Mouse (Mus musculus): ENCODE measurements around the gene Hist1h2bl.
"Not testable (repeated sequence)": the region's sequence is repeated elsewhere in the genome, so short reads cannot be mapped to it uniquely, and the experiment has no call there.

Hist1h2bl gene

GRCm38 (mm10) chr13:21722993-21723836, 7.3 kb upstream of the Hist1h2bl start:
- DNase-seq (ENCODE audit: low read depth in 1 of 2, low spot score in 2 of 2): no peak

GRCm38 (mm10) chr13:21722373-21722925, 6.5 kb upstream of the Hist1h2bl start:
- DNase-seq (ENCODE audit: low read depth in 1 of 2, low spot score in 2 of 2): no peak

- DNase-seq (ENCODE audit: low read depth in 1 of 2, low spot score in 2 of 2): peak; percentile 16 to 39
Observed at GRCm38 (mm10) chr13:21721757-21722372, 5.9 kb upstream of the Hist1h2bl start, which contains the start of gene Hist1h2bm. TSS of gene Hist1h2bm (plus strand) at chr13:21722044.

GRCm38 (mm10) chr13:21721107-21721756, 5.3 kb upstream of the Hist1h2bl start:
- not testable (repeated sequence) for DNase-seq (ENCODE audit: low read depth in 1 of 2, low spot score in 2 of 2)

- no peak for DNase-seq (ENCODE audit: low read depth in 1 of 2, low spot score in 2 of 2)
Observed at GRCm38 (mm10) chr13:21718381-21719080, 2.6 kb upstream of the Hist1h2bl start.

GRCm38 (mm10) chr13:21717397-21718357, 1.7 kb upstream of the Hist1h2bl start, which contains the start of gene Hist1h3h:
TSS of gene Hist1h3h (plus strand) at chr13:21717659.
- DNase-seq (ENCODE audit: low read depth in 1 of 2, low spot score in 2 of 2): peak; percentile 61 to 68

GRCm38 (mm10) chr13:21716540-21717391, 823 bp upstream of the Hist1h2bl start:
- DNase-seq (ENCODE audit: low read depth in 1 of 2, low spot score in 2 of 2): peak; percentile 36 to 49

- peak in 1 of 2 experiments; percentile 24 for DNase-seq (ENCODE audit: low read depth in 1 of 2, low spot score in 2 of 2)
Observed at GRCm38 (mm10) chr13:21715131-21715863, 646 bp downstream of the Hist1h2bl start.

- DNase-seq (ENCODE audit: low read depth in 1 of 2, low spot score in 2 of 2): peak in 1 of 2 experiments; percentile 29
Observed at GRCm38 (mm10) chr13:21714725-21715124, 1.2 kb downstream of the Hist1h2bl start.

GRCm38 (mm10) chr13:21711698-21712097, 4.2 kb downstream of the Hist1h2bl start:
- no peak for DNase-seq (ENCODE audit: low read depth in 1 of 2, low spot score in 2 of 2)

GRCm38 (mm10) chr13:21710821-21711525, 5.0 kb downstream of the Hist1h2bl start:
- DNase-seq (ENCODE audit: low read depth in 1 of 2, low spot score in 2 of 2): peak in 1 of 2 experiments; percentile 76

- peak; percentile 60 to 79 for DNase-seq (ENCODE audit: low read depth in 1 of 2, low spot score in 2 of 2)
Observed at GRCm38 (mm10) chr13:21710031-21710711, 5.8 kb downstream of the Hist1h2bl start.

GRCm38 (mm10) chr13:21706669-21707068, 9.3 kb downstream of the Hist1h2bl start:
- DNase-seq (ENCODE audit: low read depth in 1 of 2, low spot score in 2 of 2): no peak

GRCm38 (mm10) chr13:21697811-21698210, 18.1 kb downstream of the Hist1h2bl start, which contains the start of gene Olfr1359:
TSS of gene Olfr1359 (plus strand) at chr13:21698111.
- no peak for DNase-seq (ENCODE audit: low read depth in 1 of 2, low spot score in 2 of 2)

- DNase-seq (ENCODE audit: low read depth in 1 of 2, low spot score in 2 of 2): no peak
Observed at GRCm38 (mm10) chr13:21677305-21677704, 38.6 kb downstream of the Hist1h2bl start, which contains the start of gene Olfr1360. TSS of gene Olfr1360 (minus strand) at chr13:21677405.
